In the genomic region with DNA sequence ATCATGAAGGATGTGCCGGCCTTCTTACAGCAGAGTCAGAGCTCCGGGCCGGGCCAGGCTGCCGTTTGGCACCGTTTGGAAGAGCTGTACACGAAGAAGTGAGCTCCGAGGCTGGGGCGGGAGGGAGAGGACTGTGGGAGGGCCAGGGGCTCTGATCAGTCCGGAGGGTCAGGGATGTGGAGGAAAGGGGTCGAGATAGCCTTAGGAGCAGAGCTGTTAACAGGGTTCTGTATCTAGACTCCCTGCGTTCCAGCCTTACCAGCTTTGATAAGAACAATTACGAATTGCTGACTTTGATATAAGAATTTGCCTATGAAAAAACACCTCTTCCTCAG, we compare ENCODE assay signal across 1 mouse cellular context.
TF ChIP-seq lines count a peak whose summit lies in the region.

No protein-coding gene starts in this region.

TF ChIP-seq in CH12.LX, 34 proteins besides CTCF, POLR2A, EP300 and RAD21 (continued from another document):
- no peak for TF ChIP-seq ZC3H11A (IDR thresholded peaks at IDR 0.05; ENCODE audit: low read depth, low read length)
- no peak for TF ChIP-seq USF1 (IDR thresholded peaks at IDR 0.05; ENCODE audit: low read depth, low read length)
- no peak for TF ChIP-seq SIN3A (IDR thresholded peaks at IDR 0.05; ENCODE audit: low read length)
- TF ChIP-seq MXI1 (IDR thresholded peaks at IDR 0.05; ENCODE audit: low read depth, low read length), result no peak; the same call in 1 of the 2 replicates
- TF ChIP-seq MAZ (IDR thresholded peaks at IDR 0.05; ENCODE audit: low read depth, low read length), result no peak
- TF ChIP-seq GABPA (IDR thresholded peaks at IDR 0.05; ENCODE audit: insufficient replicate concordance, low read depth, low read length), result no peak
- TF ChIP-seq MAFK (IDR thresholded peaks at IDR 0.05; ENCODE audit: insufficient replicate concordance, low read length), result no peak
- 0 out of 2 replicates have a peak, but pooled peaks have one; percentile 7 for TF ChIP-seq MAX (IDR thresholded peaks at IDR 0.05; ENCODE audit: low read length)
- TF ChIP-seq POLR2AphosphoS2 (IDR thresholded peaks at IDR 0.05; ENCODE audit: low read depth, low read length), result no peak
- 0 out of 2 replicates have a peak, but pooled peaks have one; percentile 63 for TF ChIP-seq ZMIZ1 (IDR thresholded peaks at IDR 0.05; ENCODE audit: low read depth, low read length)
- no peak for TF ChIP-seq PAX5 (IDR thresholded peaks at IDR 0.05; ENCODE audit: low read length)
- TF ChIP-seq RCOR1 (conservative IDR thresholded peaks at IDR 0.05; ENCODE audit: low read depth, low read length), result no peak
- no peak for TF ChIP-seq TBP (conservative IDR thresholded peaks at IDR 0.05; ENCODE audit: low read depth, low read length)
- no peak for TF ChIP-seq CHD2 (IDR thresholded peaks at IDR 0.05; ENCODE audit: low read length)
- TF ChIP-seq BHLHE40 (IDR thresholded peaks at IDR 0.05; ENCODE audit: low read depth, low read length), result no peak
- no peak for TF ChIP-seq ETS1 (conservative IDR thresholded peaks at IDR 0.05; ENCODE audit: low read depth, low read length)
- TF ChIP-seq E2F4 (IDR thresholded peaks at IDR 0.05; ENCODE audit: insufficient replicate concordance, low read depth, low read length), result no peak
- no peak for TF ChIP-seq IRF4 (IDR thresholded peaks at IDR 0.05; ENCODE audit: low read depth, low read length)
- no peak for TF ChIP-seq ZNF384 (IDR thresholded peaks at IDR 0.05; ENCODE audit: low read depth, low read length)
- no peak for TF ChIP-seq ELF1 (IDR thresholded peaks at IDR 0.05; ENCODE audit: low read depth, low read length)
- no peak for TF ChIP-seq HCFC1 (IDR thresholded peaks at IDR 0.05; ENCODE audit: low read depth, low read length)
- TF ChIP-seq MEF2A (IDR thresholded peaks at IDR 0.05; ENCODE audit: borderline replicate concordance, low read depth, low read length), result 0 out of 2 replicates have a peak, but pooled peaks have one; percentile 23
- no peak for TF ChIP-seq SMC3 (IDR thresholded peaks at IDR 0.05; ENCODE audit: low read depth, low read length)
